Comparison of ENCODE assay signal across 16 mouse cellular contexts in the genomic region with DNA sequence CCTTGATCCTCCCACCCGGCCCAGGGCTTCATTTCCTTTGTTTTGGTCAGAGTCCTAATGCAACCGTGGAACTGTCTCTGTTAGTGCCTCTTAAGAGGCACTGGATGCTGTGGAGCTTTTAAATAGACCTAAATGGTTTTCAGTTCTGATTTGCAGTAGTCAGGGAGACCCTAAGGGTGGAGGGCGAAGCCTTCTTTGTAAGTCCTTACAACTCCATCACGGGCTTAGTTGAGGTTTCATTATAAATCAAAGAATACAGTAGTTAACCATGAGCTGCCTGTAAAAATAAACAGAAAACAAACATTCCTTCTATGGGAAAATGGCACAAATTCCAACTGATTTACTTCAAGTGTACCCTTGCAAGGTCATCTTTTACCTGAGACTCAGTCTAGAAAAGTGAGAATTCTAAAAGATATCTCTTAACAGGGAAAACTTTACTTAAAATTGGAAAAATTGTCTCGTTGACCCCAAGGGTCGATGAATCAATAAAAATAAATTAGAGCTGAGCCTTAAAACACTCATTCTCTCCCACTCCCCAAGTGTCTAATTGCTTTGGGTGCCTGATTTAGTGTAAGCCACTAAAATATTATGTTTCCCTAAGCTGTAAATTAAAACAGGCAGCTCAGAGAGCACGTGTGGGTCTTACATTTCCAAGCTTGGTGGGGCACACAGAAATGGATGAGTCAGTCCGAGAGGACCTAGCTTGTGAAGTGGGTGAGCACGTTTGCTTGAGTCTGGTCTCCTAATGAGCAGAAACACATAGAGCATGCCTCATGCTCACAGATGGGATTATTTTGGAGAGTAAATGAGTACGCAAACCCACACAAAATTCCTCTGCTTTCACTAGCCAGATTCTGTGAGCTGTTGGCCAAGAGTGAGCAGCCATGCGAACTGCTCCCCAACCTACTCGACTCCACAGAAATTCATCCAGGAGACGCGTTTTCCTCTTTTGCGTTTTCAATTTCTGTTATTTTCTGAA.
DNase-seq lines count a peak whose midpoint lies in the region; ATAC-seq lines count a peak whose summit lies in the region.
"Had no signal": no experiment of that assay in that cellular context is flagged by ENCODE, and none has a peak within 500 bp of the region (broad histone marks: within the 10 kb centered on the region; RNA-seq: fewer than 3 reads in every experiment).

No protein-coding gene starts in this region.

- DNase-seq in embryo, embryonic 11 days: peak; percentile 17
- DNase-seq in embryo, embryonic 9.5 days (ENCODE audit: extremely low spot score): no peak
- peak; percentile 49 for DNase-seq in layer of hippocampus, adult 11-12 months (ENCODE audit: low spot score)
- no peak for DNase-seq in layer of hippocampus, postnatal 25 days (ENCODE audit: extremely low spot score in 1 of 2, low spot score in 1 of 2)
- DNase-seq in forelimb bud, embryonic 11.5 days (ENCODE audit: low read depth, low spot score): peak; percentile 7
- DNase-seq in layer of hippocampus, postnatal 36 days: peak; percentile 47 to 52
- DNase-seq: adrenal gland, postnatal 36 days; cerebellum, postnatal 14 days; gastrocnemius, postnatal 14 days; lung, embryonic 14.5 days; spleen, adult 18-20 months; thymus, postnatal 25 days had no signal

- ATAC-seq in activated CD4-positive, CD25-positive, alpha-beta regulatory T cell, adult 4 months: no peak
- ATAC-seq in erythroid progenitor cell, adult 5-6 weeks (replicated peaks; ENCODE audit: low FRiP score, poor library complexity, severe bottlenecking): no peak
- ATAC-seq: intestine, embryonic 16.5 days; midbrain, embryonic 16.5 days had no signal

Comparison
In these comparisons a context has a peak if more than half of its experiments do, and no peak if none do; other contexts are left out.
1. DNase-seq: peak in embryo, embryonic 11 days (single experiment), layer of hippocampus, adult 11-12 months (single experiment), forelimb bud, embryonic 11.5 days (single experiment) and layer of hippocampus, postnatal 36 days (2 of 2); none in embryo, embryonic 9.5 days (single experiment) and layer of hippocampus, postnatal 25 days (0 of 2).